Mouse (Mus musculus): ENCODE data around the gene Gne.

Gene Gne

GRCm38 (mm10) chr4:44083945-44084344 is at the start of gene Gne:
Gene Gne (minus strand): TSS chr4:44084177.
- DNase-seq (ENCODE audit: low spot score in 2 of 2) = no peak

DNA sequence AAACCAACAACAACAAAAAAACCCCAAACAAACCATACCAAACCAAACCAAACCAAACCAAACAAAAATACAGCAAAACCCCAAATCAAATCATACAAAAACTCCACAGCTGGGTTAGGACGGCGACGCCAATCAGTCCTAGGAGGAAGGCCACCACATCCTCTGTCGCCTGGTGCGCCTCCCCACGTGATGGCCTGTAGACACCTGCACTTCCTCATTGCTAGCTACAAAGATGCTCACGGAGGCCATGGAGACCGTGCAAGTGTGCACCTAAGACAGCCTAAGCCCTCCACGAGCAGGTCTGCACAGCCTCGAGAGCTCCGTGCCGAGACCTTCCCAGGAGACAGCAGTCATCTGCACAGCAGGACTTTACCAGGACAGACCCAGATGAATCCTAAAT is 42.8 kb upstream of the Gne start:
- DNase-seq (ENCODE audit: low spot score in 2 of 2) = no peak

DNA sequence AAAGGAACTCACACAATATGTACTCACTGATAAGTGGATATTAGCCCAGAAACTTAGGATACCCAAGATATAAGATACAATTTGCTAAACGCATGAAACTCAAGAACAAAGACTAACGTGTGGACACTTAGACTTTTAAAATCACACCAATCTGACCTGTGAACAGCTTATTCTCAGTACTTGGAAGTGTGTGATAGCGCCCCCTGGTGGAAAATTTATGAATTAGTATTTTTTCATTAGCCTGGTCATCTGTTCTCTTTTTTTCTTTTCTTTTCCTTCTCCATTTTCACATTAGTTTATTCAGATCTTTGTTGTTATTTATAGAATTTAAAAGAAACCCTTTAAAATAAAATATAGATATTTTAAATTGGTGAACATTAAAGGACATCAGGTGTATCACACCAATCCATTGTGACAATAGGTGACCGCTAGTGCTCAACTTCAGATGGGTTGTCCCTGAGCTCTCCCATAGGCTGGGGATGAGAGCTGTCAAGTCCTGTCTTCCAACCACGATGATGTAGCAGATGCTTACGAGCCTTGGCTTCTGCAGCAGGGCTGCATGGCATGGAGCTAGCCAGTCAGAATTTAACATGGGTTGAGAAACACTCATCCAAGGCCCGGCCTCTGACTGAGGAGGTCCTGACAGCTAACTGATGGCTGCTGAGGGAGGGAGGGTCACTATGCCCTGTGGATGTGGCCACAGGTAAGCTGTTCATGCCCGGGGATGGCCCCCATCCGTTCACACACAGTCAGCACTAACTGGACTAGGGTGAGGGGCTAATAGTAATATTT is 35.6 kb upstream of the Gne start:
- no peak for DNase-seq (ENCODE audit: low spot score in 2 of 2)

- DNase-seq (ENCODE audit: low spot score in 2 of 2) = no peak
These were observed 31.1 kb upstream of the Gne start for GRCm38 (mm10) chr4:44115046-44115445.

DNA sequence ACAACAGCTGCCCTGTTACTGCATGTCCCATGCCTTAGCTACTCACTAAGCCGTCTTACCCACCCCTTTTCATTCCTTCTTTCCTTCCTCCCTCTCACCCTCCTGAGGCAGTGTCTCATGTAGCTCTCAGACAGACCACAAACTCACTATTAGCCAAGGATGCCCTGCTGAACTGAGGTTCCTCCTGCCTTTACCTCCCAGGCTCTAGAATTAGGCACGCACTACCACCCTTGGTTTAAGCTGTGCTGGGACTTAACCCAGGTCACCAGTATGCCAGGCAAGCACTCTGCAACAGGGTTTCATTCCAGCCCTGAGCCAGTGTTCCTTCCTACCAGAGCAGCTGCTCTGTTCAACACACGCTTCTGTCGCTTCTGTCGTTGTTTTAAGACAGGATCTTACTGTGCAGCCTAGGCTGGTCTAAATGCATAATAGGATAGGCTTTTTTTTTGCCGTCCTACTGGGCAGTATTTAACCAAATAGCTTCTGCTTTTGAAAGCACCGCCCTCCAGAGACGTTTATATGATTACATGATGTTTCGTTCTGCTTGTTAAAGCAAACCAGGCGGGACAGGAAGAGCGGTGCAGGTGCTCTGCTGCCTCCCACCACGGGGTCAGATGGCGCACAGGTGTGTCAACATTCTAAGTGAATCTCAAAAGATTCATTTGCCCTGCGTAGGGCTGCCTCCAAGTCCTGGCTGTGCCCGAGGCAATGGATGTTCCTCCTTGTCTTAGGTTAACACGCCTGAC is 29.6 kb upstream of the Gne start:
- DNase-seq (ENCODE audit: low spot score in 2 of 2) = no peak

- DNase-seq (ENCODE audit: low spot score in 2 of 2) = no peak
These were observed 28.8 kb upstream of the Gne start for GRCm38 (mm10) chr4:44112741-44113140.

GRCm38 (mm10) chr4:44110771-44111170 is 26.8 kb upstream of the Gne start:
- DNase-seq (ENCODE audit: low spot score in 2 of 2) = no peak

DNA sequence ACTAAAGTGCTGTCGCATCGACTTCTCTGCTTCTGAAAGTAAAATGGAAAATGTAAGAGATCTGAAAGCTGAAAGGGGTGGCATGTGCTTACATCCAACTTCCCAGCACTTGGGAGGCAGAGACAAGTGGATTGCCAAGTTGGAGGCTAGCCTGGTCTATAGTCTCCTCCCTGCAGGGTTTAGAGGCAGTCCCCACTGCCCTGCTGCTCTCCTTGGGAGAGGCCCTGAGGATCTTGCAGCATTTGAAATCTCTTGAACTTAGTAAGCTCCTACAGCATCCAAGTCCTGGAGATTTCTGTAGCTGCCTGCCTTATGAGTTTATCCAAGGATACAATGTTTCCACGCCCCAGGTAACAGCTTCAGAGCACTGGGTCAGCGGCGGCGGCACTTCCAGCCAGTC is 24.3 kb upstream of the Gne start:
- DNase-seq (ENCODE audit: low spot score in 2 of 2) = no peak

GRCm38 (mm10) chr4:44107339-44107738 is 23.4 kb upstream of the Gne start:
- DNase-seq (ENCODE audit: low spot score in 2 of 2) = no peak

GRCm38 (mm10) chr4:44106297-44106821 is 22.4 kb upstream of the Gne start:
- DNase-seq (ENCODE audit: low spot score in 2 of 2) = no peak

GRCm38 (mm10) chr4:44104195-44104917 is 20.4 kb upstream of the Gne start:
- no peak for DNase-seq (ENCODE audit: low spot score in 2 of 2)

DNA sequence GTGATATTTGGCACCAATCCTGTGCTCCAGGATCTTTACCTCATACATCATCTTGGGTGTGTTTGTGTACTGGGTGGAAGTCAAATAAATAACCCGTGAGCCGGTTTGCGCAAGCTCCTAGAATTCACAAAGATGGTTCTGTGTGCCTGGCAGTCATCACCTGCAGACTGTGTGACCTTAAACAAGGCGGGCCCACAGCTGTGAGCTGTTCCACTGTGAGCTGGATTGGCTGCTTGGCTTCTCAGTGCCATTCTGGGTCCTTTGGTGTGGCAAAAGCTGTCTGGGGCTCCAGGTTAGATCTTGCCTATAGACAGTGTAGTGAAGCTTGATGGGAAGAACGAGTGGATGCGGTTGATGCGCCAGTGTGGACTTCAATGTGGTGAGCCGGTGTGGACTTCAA is 19.6 kb upstream of the Gne start:
- no peak for DNase-seq (ENCODE audit: low spot score in 2 of 2)

GRCm38 (mm10) chr4:44097576-44098335 is 13.8 kb upstream of the Gne start:
- DNase-seq (ENCODE audit: low spot score in 2 of 2) = no peak

GRCm38 (mm10) chr4:44094475-44094874 is 10.5 kb upstream of the Gne start:
- DNase-seq (ENCODE audit: low spot score in 2 of 2) = no peak

GRCm38 (mm10) chr4:44092359-44092758 is 8.4 kb upstream of the Gne start:
- DNase-seq (ENCODE audit: low spot score in 2 of 2) = no peak

DNA sequence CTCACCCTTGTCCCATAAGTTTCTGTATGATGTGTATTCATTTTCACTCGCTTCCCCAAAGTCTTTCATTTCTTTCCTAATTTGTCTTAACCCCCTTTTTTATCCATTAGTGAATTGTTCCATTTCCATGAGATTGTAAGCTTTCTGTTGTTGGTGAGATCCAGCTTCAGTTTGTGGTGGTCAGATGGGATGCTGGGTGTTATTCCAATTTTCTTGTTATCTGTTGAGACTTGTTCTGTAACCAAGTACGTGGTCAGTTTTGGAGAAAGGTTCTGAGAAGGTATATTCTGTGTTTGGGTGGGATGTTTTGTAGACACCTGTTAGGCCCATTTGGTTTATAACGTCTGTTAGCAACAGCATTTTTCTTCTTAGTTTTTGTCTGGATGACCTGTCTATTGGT is 1.6 kb upstream of the Gne start:
- DNase-seq (ENCODE audit: low spot score in 2 of 2) = no peak

DNA sequence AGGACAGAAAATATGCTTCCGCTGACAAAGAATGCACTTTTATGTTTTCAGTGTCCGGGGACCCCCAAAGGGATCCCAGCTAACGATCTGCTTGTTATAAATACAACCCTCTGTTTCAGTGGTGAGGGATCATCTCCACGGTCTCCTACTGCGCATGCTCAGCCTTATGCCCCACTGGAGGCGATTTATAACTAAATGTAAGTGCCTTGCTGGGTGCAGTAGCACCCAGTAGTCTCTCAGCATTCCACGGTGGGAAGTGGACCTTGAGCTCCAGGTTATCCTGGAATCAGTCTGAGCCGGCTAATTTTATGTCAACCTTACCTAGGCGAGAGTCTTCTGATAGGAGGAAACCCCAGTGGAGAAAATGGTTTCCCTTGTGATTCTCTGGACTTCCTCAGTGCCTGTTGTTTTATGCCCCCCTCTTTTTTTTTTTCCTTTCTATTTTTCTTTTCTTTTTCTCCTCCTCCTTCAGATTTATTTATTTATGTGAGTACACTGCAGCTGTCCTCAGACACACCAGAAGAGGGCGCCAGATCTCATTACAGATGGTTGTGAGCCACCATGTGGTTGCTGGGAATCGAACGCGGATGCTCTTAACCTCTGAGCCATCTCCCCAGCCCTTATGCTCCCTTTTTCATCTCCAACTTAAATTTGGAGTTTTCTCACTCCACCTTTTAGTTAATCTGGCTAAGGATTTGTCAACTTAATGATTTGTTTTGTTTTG is 787 bp upstream of the Gne start:
- DNase-seq (ENCODE audit: low spot score in 2 of 2) = no peak

GRCm38 (mm10) chr4:44078358-44078933 is 5.5 kb downstream of the Gne start:
- no peak for DNase-seq (ENCODE audit: low spot score in 2 of 2)

DNA sequence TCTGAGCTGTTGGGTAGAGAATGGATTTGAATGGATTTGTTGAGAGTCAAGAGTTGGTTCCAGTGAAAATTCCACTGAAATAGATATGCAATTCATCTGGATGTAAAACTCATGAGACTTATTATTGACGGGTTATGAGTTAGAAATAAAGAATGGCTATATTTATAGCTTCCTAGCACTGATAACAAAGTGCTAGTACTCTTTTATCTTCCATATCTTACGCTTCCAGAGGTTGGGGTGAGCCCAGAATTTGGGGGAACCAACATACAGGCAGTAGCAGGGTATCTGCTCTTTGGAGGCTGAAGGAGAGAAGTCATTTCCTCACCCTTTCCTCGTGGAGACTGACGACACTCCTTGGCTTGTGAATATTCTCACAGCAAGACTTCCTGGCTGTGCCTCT is 9.6 kb downstream of the Gne start:
- DNase-seq (ENCODE audit: low spot score in 2 of 2) = no peak

DNA sequence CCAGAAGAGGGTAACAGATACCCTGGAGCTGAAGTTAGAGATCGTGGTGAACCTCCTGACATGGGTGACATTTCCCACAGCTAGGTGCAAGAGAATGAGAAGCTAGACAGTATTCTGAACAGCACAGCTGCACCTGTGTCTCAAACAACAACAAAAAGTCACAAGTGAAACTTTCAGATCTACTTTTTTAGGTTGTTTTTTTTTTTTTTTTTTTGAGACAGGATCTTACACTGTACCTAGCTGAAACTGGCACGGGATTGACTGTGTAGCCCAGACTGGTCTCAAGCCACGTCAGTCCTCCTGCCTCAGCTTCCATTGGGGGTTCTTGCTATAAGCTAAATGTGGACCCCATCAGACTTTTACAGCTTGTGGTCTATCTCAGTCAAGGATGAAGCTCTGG is 10.2 kb downstream of the Gne start:
- DNase-seq (ENCODE audit: low spot score in 2 of 2) = no peak
